Mouse (Mus musculus) hindbrain, embryonic 16.5 days (tissue): ENCODE measurements around the gene Nemf. TPM values are rescaled to one million over a fixed set of nuclear protein-coding genes. Genes with fewer than 3 reads are reported as not detected.

Source experiments
- ATAC-seq: fragments of 200-750 bp; cut with Nextera tagmentation; 2 replicates; pipeline ENCODE4 v1.8.0; 2017; ENCODE audit warnings: moderate TSS enrichment, moderate library complexity
- H3K27ac ChIP-seq: fragments of 300-500 bp; sonication (generic); 2 replicates; pipeline ENCODE4 v1.5.1; 2014; ENCODE audit warnings: low read depth, mild to moderate bottlenecking, control low read depth, low read length, moderate library complexity
- H3K27me3 ChIP-seq: fragments of 300-500 bp; sonication (generic); replicated peaks from 2 replicates; pipeline ENCODE4 v1.6.1; 2014; ENCODE audit warnings: low read length; ENCODE audit not compliant: control insufficient read depth, insufficient read depth
- H3K36me3 ChIP-seq: fragments of 300-500 bp; sonication (generic); 2 replicates; pipeline ENCODE4 v1.6.1; 2014; ENCODE audit warnings: mild to moderate bottlenecking, low read length, moderate library complexity, mixed read lengths; ENCODE audit not compliant: control insufficient read depth, insufficient read depth
- H3K4me1 ChIP-seq: fragments of 300-500 bp; sonication (generic); 2 replicates; pipeline ENCODE4 v1.6.1; 2014; ENCODE audit warnings: low read depth, low read length; ENCODE audit not compliant: control insufficient read depth, insufficient read depth
- H3K4me2 ChIP-seq: fragments of 300-500 bp; sonication (generic); 2 replicates; pipeline ENCODE4 v1.6.1; 2014; ENCODE audit warnings: mild to moderate bottlenecking, low read length, control low read depth, moderate library complexity
- H3K4me3 ChIP-seq: fragments of 300-500 bp; sonication (generic); 2 replicates; pipeline ENCODE4 v1.5.1; 2014; ENCODE audit warnings: mild to moderate bottlenecking, low read length, control low read depth, moderate library complexity
- H3K9ac ChIP-seq: fragments of 300-500 bp; sonication (generic); 2 replicates; pipeline ENCODE4 v1.6.1; 2014; ENCODE audit warnings: low read depth, mild to moderate bottlenecking, control low read depth, low read length, moderate library complexity
- H3K9me3 ChIP-seq: fragments of 300-500 bp; sonication (generic); 2 replicates; pipeline ENCODE4 v1.6.1; 2014; ENCODE audit warnings: mild to moderate bottlenecking, low read length, moderate library complexity; ENCODE audit not compliant: control insufficient read depth
- WGBS: fragments of 180-500 bp; shearing (Covaris S2); extraction: QIAGEN DNeasy Blood & Tissue Kit; methylation state at CpG from one replicate; pipeline ENCODE4 v1.1.7; 2014; 5-methylcytosine and 5-hydroxymethylcytosine counted together
- polyA plus RNA-seq: library from polyadenylated mRNA; unstranded; fragments of >200 nt; fragmentation: Nextera tagmentation; extraction: Ambion mirVana; gene quantifications from 2 replicates; pipeline ENCODE4 v1.2.1, GENCODE M21; 2015

The Nemf gene
- polyA plus RNA-seq, 1 experiment from 2014 or later: 85.0 TPM

DNA sequence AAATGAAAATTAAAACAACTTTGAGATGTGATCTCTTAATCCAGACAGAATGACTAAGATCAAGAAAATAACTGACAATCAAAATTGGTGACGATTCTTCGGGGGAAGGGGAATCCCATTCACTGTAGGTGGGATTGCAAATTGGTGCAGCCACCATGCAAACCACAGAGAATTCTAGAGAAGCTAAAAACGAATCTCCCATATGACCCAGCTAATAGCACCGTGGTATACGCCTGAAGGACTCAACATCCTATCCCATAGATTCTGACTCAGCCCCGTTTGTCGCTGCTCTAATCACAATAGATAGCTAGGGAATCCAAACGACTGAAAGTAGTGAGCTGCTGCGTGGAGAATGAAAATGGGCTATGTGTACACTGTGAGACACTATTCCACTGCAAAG, 68.3 kb downstream of the Nemf start:
- no peaks in the 10 kb centered on the region for H3K4me1 ChIP-seq
- ATAC-seq: no peak
- H3K9me3 ChIP-seq: no peaks in the 10 kb centered on the region
- H3K36me3 ChIP-seq: no peaks in the 10 kb centered on the region
- no peak overlapping the region for H3K27ac ChIP-seq
- WGBS: 81% methylated on average over 9 of the region's 9 CpGs
- H3K4me3 ChIP-seq: no peak overlapping the region
- no peaks in the 10 kb centered on the region for H3K27me3 ChIP-seq
- no peak overlapping the region for H3K4me2 ChIP-seq
- H3K9ac ChIP-seq: no peak overlapping the region

DNA sequence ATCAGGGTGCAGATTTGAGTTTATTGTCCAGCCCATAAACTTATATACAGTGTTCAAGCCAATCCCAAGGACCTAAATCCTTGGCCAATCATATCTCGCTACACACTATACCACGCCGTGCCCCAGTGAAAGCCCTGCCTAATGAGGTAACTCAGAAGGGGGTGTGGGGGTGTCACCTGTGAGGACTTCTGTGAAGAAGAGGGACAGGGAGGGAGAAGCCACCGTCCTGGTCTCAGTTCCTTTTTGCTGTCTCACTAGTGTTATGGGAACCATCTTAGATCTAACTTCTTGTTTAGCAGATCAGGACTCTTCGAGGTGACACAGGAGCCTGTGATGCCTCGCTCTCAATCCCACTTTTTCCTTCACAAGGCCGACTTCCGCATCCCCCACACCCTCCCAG, 69.4 kb downstream of the Nemf start:
- no peak overlapping the region for H3K9ac ChIP-seq
- no peaks in the 10 kb centered on the region for H3K9me3 ChIP-seq
- no peak overlapping the region for H3K4me3 ChIP-seq
- H3K4me1 ChIP-seq: no peaks in the 10 kb centered on the region
- WGBS: 86% methylated on average over 8 of the region's 8 CpGs
- H3K27me3 ChIP-seq: no peaks in the 10 kb centered on the region
- no peak for ATAC-seq
- no peak overlapping the region for H3K4me2 ChIP-seq
- no peak overlapping the region for H3K27ac ChIP-seq
- no peaks in the 10 kb centered on the region for H3K36me3 ChIP-seq

GRCm38 (mm10) chr12:69283146-69283545, 73.8 kb downstream of the Nemf start:
- no peaks in the 10 kb centered on the region for H3K36me3 ChIP-seq
- no peak overlapping the region for H3K9ac ChIP-seq
- H3K4me3 ChIP-seq: no peak overlapping the region
- no peak for ATAC-seq
- 80% methylated on average over 7 of the region's 7 CpGs for WGBS
- H3K27ac ChIP-seq: no peak overlapping the region
- no peaks in the 10 kb centered on the region for H3K27me3 ChIP-seq
- no peaks in the 10 kb centered on the region for H3K4me1 ChIP-seq
- no peak overlapping the region for H3K4me2 ChIP-seq
- no peaks in the 10 kb centered on the region for H3K9me3 ChIP-seq

DNA sequence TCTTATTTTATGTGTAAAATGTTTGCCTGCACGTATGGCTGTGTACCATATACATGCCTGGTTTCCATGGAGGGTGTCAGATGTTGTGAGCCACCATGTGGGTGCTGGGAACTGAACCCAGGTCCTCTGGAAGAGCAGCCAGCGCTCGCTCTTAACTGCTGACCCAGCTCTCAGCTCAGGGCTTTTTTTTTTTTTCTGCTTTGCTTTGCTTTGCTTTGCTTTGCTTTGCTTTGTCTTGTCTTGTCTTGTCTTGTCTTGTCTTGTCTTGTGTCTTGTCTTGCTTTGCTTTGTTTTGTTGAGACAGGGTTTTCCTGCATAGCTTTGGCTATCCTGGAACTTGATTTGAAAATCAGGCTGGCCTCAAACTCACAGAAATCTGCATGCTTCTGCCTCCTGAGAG, 76.0 kb downstream of the Nemf start:
- Histone ChIP-seq H3K4me1 (no peaks in the 10 kb centered on the region), H3K4me2 (no peak overlapping the region), H3K9ac (no peak overlapping the region), H3K27ac (no peak overlapping the region), H3K9me3 (no peaks in the 10 kb centered on the region), H3K4me3 (no peak overlapping the region), H3K36me3 (no peaks in the 10 kb centered on the region), H3K27me3 (no peaks in the 10 kb centered on the region)
- no peak for ATAC-seq
- WGBS: 91% methylated on average over 3 of the region's 3 CpGs

DNA sequence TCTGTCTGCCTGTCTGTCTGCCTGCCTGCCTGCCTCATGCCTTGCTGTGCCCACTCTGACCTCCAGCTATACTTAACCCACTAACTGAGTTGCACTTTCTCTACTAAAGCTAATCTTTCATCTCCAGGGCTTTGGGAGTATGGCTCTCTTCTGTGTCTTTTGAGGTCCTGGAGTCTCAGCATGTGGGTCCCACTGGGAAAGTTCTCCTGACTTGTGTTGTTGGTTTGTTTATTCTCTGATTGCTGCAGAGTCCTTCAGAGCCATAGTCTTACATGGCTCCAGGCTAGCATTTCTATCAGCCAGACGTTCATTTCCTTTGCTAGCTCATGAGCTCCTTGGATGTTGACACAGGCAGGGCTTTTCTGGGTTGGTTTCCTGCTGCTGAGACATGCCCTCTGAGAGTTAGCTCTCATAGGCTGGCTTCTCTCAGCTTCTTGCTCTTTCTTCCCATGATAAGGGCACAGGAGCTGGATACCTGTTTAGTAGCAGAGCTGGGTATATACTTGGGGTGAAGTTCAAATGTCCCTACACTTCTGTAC, 77.0 kb downstream of the Nemf start:
- no peak overlapping the region for H3K4me3 ChIP-seq
- H3K36me3 ChIP-seq: no peaks in the 10 kb centered on the region
- ATAC-seq: no peak
- no peak overlapping the region for H3K4me2 ChIP-seq
- no peaks in the 10 kb centered on the region for H3K27me3 ChIP-seq
- H3K4me1 ChIP-seq: no peaks in the 10 kb centered on the region
- H3K9me3 ChIP-seq: no peaks in the 10 kb centered on the region
- H3K9ac ChIP-seq: no peak overlapping the region
- 57% methylated on average over 1 of the region's 1 CpGs for WGBS
- no peak overlapping the region for H3K27ac ChIP-seq

DNA sequence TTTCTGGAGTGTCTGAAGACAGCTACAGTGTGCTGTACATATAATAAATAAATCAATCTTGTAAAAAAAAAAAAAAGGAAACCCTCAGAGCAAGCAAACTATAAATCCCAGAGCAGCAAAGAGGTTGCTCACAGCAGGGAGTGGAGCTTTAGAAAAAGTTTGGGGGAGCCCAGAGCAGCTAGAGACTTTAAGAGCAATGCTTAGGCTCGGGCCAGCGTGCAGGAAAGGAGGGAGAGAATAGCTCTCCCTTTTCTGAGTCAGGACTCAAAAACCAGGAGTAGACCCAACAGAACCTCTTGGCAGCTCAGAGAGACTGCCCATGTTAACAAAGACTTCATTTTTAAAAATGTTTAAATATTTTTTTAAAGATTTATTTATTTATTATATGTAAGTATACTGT, 88.0 kb downstream of the Nemf start:
- H3K4me1 ChIP-seq: no peaks in the 10 kb centered on the region
- no peaks in the 10 kb centered on the region for H3K36me3 ChIP-seq
- H3K27me3 ChIP-seq: no peaks in the 10 kb centered on the region
- H3K9me3 ChIP-seq: no peaks in the 10 kb centered on the region
- WGBS: 76% methylated on average over 2 of the region's 2 CpGs
- no peak overlapping the region for H3K27ac ChIP-seq
- no peak overlapping the region for H3K4me3 ChIP-seq
- no peak overlapping the region for H3K9ac ChIP-seq
- no peak for ATAC-seq
- H3K4me2 ChIP-seq: no peak overlapping the region

DNA sequence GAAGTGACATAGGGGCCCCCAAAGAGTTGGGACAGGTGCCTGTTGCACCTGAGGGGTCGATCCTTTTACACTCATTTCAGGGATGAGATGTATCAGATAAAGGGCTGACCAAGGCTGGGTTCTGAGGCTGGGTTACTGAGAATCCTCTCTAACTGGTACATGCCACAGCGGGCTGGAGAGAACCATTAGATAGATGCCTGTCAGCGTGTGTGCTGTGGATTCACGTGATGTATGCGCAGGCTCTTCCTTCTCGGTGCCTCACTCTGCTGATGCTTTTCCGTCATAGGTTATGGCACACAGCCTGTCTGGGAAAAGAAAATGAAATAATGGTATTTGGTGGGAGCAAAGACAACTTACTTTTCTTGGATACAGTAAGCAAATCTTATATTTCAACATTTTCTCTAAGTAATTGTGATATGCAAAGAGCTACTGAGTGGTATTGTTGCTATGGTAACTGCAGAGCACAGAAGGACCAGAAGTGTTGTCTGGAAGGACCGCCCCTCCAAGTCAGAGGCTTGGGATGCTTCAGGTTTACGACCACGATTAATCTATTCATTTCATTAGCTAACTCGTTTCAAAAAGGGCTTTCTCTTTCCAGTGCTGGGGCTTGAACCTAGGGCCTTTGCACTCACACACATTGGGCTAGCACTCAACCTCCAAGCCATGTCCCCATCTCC, 88.9 kb downstream of the Nemf start:
- no peak overlapping the region for H3K27ac ChIP-seq
- no peaks in the 10 kb centered on the region for H3K4me1 ChIP-seq
- H3K4me2 ChIP-seq: no peak overlapping the region
- no peaks in the 10 kb centered on the region for H3K9me3 ChIP-seq
- H3K4me3 ChIP-seq: no peak overlapping the region
- no peak overlapping the region for H3K9ac ChIP-seq
- ATAC-seq: no peak
- 59% methylated on average over 11 of the region's 11 CpGs for WGBS
- H3K27me3 ChIP-seq: no peaks in the 10 kb centered on the region
- H3K36me3 ChIP-seq: no peaks in the 10 kb centered on the region

- no peaks in the 10 kb centered on the region for H3K27me3 ChIP-seq
- no peaks in the 10 kb centered on the region for H3K4me1 ChIP-seq
- H3K9me3 ChIP-seq: no peaks in the 10 kb centered on the region
- H3K4me2 ChIP-seq: no peak overlapping the region
- no peak overlapping the region for H3K27ac ChIP-seq
- 84% methylated on average over 3 of the region's 3 CpGs for WGBS
- no peaks in the 10 kb centered on the region for H3K36me3 ChIP-seq
- no peak overlapping the region for H3K4me3 ChIP-seq
- H3K9ac ChIP-seq: no peak overlapping the region
- no peak for ATAC-seq
These were observed 91.9 kb downstream of the Nemf start for GRCm38 (mm10) chr12:69265031-69265430.

- Histone ChIP-seq H3K4me1 (no peaks in the 10 kb centered on the region), H3K36me3 (no peaks in the 10 kb centered on the region), H3K27ac (no peak overlapping the region), H3K4me3 (no peak overlapping the region), H3K9ac (no peak overlapping the region), H3K4me2 (no peak overlapping the region), H3K27me3 (no peaks in the 10 kb centered on the region), H3K9me3 (no peaks in the 10 kb centered on the region)
- WGBS: 98% methylated on average over 5 of the region's 5 CpGs
- no peak for ATAC-seq
These were observed 94.7 kb downstream of the Nemf start for GRCm38 (mm10) chr12:69262251-69262650.
